Mouse (Mus musculus): Measurements from ENCODE around the gene Cd96. TPM values are rescaled to one million over a fixed set of nuclear protein-coding genes. Genes with fewer than 3 reads are reported as not detected.

Cd96 gene
- polyA plus RNA-seq, 1 experiment, result not detected

DNA sequence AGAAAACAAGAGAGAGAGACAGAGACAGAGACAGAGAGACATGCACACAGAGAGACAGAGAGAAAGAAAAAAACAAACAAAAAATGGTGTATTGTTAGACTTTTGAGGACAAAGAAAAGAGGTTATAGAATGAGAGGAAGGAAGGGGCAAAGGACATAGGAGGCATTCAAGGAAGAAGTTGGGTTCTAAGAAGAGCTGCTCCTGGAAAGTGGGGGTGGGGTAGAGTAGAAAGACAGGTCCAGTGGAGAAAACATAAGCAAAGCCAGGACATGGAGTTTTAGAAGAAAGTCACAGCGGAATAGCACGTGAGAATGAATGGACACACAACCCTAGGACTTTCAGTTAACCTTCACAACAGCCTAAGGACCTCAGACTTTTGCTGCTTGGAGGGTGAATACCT, 99.7 kb downstream of the Cd96 start:
- Histone ChIP-seq H3K79me2 (ENCODE audit: control insufficient read depth, insufficient read depth) (no peaks in the 10 kb centered on the region), H3K27me3 (ENCODE audit: control insufficient read depth, insufficient read depth, insufficient read length) (no peaks in the 10 kb centered on the region), H3K4me3 (no peak overlapping the region), H3K36me3 (ENCODE audit: control insufficient read depth, insufficient read depth) (no peaks in the 10 kb centered on the region), H3K4me2 (ENCODE audit: low read depth) (no peak overlapping the region), H3ac (ENCODE audit: control insufficient read depth, insufficient read length) (no peak overlapping the region)
- TF ChIP-seq POLR2AphosphoS2 (IDR thresholded peaks at IDR 0.05; ENCODE audit: insufficient read length, low read depth) (no peak), MYOG (IDR thresholded peaks at IDR 0.05; ENCODE audit: control insufficient read depth in 1 of 3, insufficient read depth in 1 of 3, insufficient read length in 2 of 3, low read depth in 2 of 3) (no peak), TCF3 (IDR thresholded peaks at IDR 0.05; ENCODE audit: insufficient read length, low read depth) (no peak), MYOD1 (IDR thresholded peaks at IDR 0.05; ENCODE audit: control insufficient read depth in 1 of 3, insufficient read length in 2 of 3, low read depth in 2 of 3) (no peak), E2F4 (IDR thresholded peaks at IDR 0.05; ENCODE audit: insufficient read depth) (no peak), SRF (IDR thresholded peaks at IDR 0.05; ENCODE audit: control insufficient read depth, insufficient read length, low read depth) (no peak), REST (IDR thresholded peaks at IDR 0.05; ENCODE audit: insufficient read depth, insufficient read length) (no peak), POLR2A (IDR thresholded peaks at IDR 0.05; ENCODE audit: insufficient read length, low read depth) (no peak), MAX (IDR thresholded peaks at IDR 0.05; ENCODE audit: low read depth) (no peak), TCF12 (IDR thresholded peaks at IDR 0.05; ENCODE audit: insufficient read depth, poor library complexity, severe bottlenecking) (no peak), CEBPB (IDR thresholded peaks at IDR 0.05; ENCODE audit: insufficient read depth, poor library complexity, severe bottlenecking) (no peak), USF1 (IDR thresholded peaks at IDR 0.05; ENCODE audit: low read depth) (no peak)

DNA sequence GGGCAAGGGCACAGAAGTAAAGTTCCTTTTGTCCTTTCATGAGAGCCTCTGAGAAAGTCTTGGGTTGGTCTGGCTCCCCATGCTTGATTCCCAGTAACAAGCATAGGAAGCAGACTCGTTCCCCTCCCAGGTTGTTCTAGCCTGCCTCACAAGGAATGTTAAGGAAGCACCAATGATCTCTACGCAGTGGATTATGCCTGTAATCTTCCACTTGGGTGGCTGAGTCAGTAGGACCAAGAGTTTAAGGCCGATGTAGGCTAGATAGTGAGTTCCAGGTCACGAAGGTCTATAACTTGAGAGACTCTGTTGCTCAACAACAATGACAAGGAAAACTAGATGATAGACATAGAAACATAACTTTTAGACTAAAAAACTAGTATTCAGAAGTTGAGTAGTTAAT, 100.3 kb downstream of the Cd96 start:
- H3K4me3 ChIP-seq, result no peak overlapping the region
- no peaks in the 10 kb centered on the region for H3K36me3 ChIP-seq (ENCODE audit: control insufficient read depth, insufficient read depth)
- no peak overlapping the region for H3K4me2 ChIP-seq (ENCODE audit: low read depth)
- no peak overlapping the region for H3ac ChIP-seq (ENCODE audit: control insufficient read depth, insufficient read length)
- no peaks in the 10 kb centered on the region for H3K79me2 ChIP-seq (ENCODE audit: control insufficient read depth, insufficient read depth)
- TF ChIP-seq USF1 (IDR thresholded peaks at IDR 0.05; ENCODE audit: low read depth), result no peak
- no peaks in the 10 kb centered on the region for H3K27me3 ChIP-seq (ENCODE audit: control insufficient read depth, insufficient read depth, insufficient read length)

DNA sequence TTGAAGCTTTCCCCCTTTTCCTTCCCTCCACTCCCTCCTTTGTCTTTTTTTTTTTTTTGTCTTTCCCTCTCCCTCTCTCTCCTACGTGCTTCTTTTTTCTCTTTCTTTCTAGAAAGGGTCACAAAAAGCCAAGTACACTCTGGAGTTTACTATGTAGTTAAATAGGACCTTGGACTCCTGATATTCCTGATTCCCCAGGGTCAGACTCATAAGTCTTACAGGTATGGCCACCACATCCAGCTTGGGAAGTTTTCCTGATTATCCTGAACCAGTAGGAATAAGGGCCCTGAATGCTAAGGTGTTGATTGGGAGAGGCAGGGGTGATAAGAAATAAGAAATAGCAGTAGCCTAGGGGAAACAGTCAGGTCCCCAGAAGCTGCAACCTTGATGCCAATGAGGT, 100.7 kb downstream of the Cd96 start:
- no peaks in the 10 kb centered on the region for H3K79me2 ChIP-seq (ENCODE audit: control insufficient read depth, insufficient read depth)
- no peak overlapping the region for H3K4me3 ChIP-seq
- no peaks in the 10 kb centered on the region for H3K27me3 ChIP-seq (ENCODE audit: control insufficient read depth, insufficient read depth, insufficient read length)
- no peak overlapping the region for H3K4me2 ChIP-seq (ENCODE audit: low read depth)
- no peak overlapping the region for H3ac ChIP-seq (ENCODE audit: control insufficient read depth, insufficient read length)
- TF ChIP-seq POLR2AphosphoS2 (IDR thresholded peaks at IDR 0.05; ENCODE audit: insufficient read length, low read depth) (no peak), MYOD1 (IDR thresholded peaks at IDR 0.05; ENCODE audit: control insufficient read depth in 1 of 3, insufficient read length in 2 of 3, low read depth in 2 of 3) (no peak), CEBPB (IDR thresholded peaks at IDR 0.05; ENCODE audit: insufficient read depth, poor library complexity, severe bottlenecking) (no peak), TCF3 (IDR thresholded peaks at IDR 0.05; ENCODE audit: insufficient read length, low read depth) (no peak), MAX (IDR thresholded peaks at IDR 0.05; ENCODE audit: low read depth) (no peak), MYOG (IDR thresholded peaks at IDR 0.05; ENCODE audit: control insufficient read depth in 1 of 3, insufficient read depth in 1 of 3, insufficient read length in 2 of 3, low read depth in 2 of 3) (no peak), POLR2A (IDR thresholded peaks at IDR 0.05; ENCODE audit: insufficient read length, low read depth) (no peak), REST (IDR thresholded peaks at IDR 0.05; ENCODE audit: insufficient read depth, insufficient read length) (no peak), TCF12 (IDR thresholded peaks at IDR 0.05; ENCODE audit: insufficient read depth, poor library complexity, severe bottlenecking) (no peak), E2F4 (IDR thresholded peaks at IDR 0.05; ENCODE audit: insufficient read depth) (no peak), USF1 (IDR thresholded peaks at IDR 0.05; ENCODE audit: low read depth) (no peak), SRF (IDR thresholded peaks at IDR 0.05; ENCODE audit: control insufficient read depth, insufficient read length, low read depth) (no peak)
- H3K36me3 ChIP-seq (ENCODE audit: control insufficient read depth, insufficient read depth), result no peaks in the 10 kb centered on the region

GRCm38 (mm10) chr16:46011696-46012095, 108.4 kb downstream of the Cd96 start:
- Histone ChIP-seq H3K36me3 (ENCODE audit: control insufficient read depth, insufficient read depth) (no peaks in the 10 kb centered on the region), H3K4me2 (ENCODE audit: low read depth) (no peak overlapping the region), H3K4me3 (no peak overlapping the region), H3K79me2 (ENCODE audit: control insufficient read depth, insufficient read depth) (no peaks in the 10 kb centered on the region), H3ac (ENCODE audit: control insufficient read depth, insufficient read length) (no peak overlapping the region), H3K27me3 (ENCODE audit: control insufficient read depth, insufficient read depth, insufficient read length) (no peaks in the 10 kb centered on the region)
- TF ChIP-seq CEBPB (IDR thresholded peaks at IDR 0.05; ENCODE audit: insufficient read depth, poor library complexity, severe bottlenecking) (no peak), USF1 (IDR thresholded peaks at IDR 0.05; ENCODE audit: low read depth) (no peak), POLR2A (IDR thresholded peaks at IDR 0.05; ENCODE audit: insufficient read length, low read depth) (no peak), REST (IDR thresholded peaks at IDR 0.05; ENCODE audit: insufficient read depth, insufficient read length) (no peak), MYOG (IDR thresholded peaks at IDR 0.05; ENCODE audit: control insufficient read depth in 1 of 3, insufficient read depth in 1 of 3, insufficient read length in 2 of 3, low read depth in 2 of 3) (no peak), TCF12 (IDR thresholded peaks at IDR 0.05; ENCODE audit: insufficient read depth, poor library complexity, severe bottlenecking) (no peak), MAX (IDR thresholded peaks at IDR 0.05; ENCODE audit: low read depth) (no peak), SRF (IDR thresholded peaks at IDR 0.05; ENCODE audit: control insufficient read depth, insufficient read length, low read depth) (no peak)

DNA sequence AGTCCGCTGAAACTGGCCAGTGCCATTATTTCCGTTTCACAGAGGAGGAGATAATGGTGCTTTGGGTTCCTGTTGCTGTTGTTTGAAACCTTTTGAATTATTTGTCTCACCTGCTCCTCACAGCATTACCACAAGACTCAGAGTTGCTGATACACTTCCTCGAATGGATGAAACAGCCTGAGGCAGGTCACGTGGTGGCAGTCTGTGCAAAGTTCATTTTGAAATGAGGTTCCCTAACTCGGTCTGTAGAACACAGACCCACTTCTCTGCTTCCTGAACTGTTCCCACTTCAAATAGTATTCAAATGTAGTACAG, 109.2 kb downstream of the Cd96 start:
- Histone ChIP-seq H3K27me3 (ENCODE audit: control insufficient read depth, insufficient read depth, insufficient read length) (no peaks in the 10 kb centered on the region), H3ac (ENCODE audit: control insufficient read depth, insufficient read length) (no peak overlapping the region)
- TF ChIP-seq MYOG (IDR thresholded peaks at IDR 0.05; ENCODE audit: control insufficient read depth in 1 of 3, insufficient read depth in 1 of 3, insufficient read length in 2 of 3, low read depth in 2 of 3) (no peak), E2F4 (IDR thresholded peaks at IDR 0.05; ENCODE audit: insufficient read depth) (no peak), USF1 (IDR thresholded peaks at IDR 0.05; ENCODE audit: low read depth) (peak; percentile 75), POLR2AphosphoS2 (IDR thresholded peaks at IDR 0.05; ENCODE audit: insufficient read length, low read depth) (no peak)

More for the DNA sequence above, 109.2 kb downstream of the Cd96 start:
- H3K4me3 ChIP-seq, result peak overlapping the region; percentile 52
- peak overlapping the region; percentile 91 for H3K4me2 ChIP-seq (ENCODE audit: low read depth)
- H3K36me3 ChIP-seq (ENCODE audit: control insufficient read depth, insufficient read depth), result no peaks in the 10 kb centered on the region
- H3K79me2 ChIP-seq (ENCODE audit: control insufficient read depth, insufficient read depth), result no peaks in the 10 kb centered on the region

Data from myocyte (in vitro differentiated cells).